Mouse (Mus musculus) testis, adult 2 months (tissue): Measurements from ENCODE around the gene Utp6.

Source experiments
- CTCF ChIP-seq: fragments of 200-500 bp; IDR thresholded peaks from 2 replicates; pipeline ENCODE4 v1.5.1; 2012; ENCODE audit warnings: low read depth, mild to moderate bottlenecking, inconsistent platforms, low read length, moderate library complexity; ENCODE audit not compliant: control insufficient read depth, insufficient read depth, insufficient replicate concordance
- POLR2A ChIP-seq: fragments of 200-500 bp; IDR thresholded peaks from 2 replicates; pipeline ENCODE4 v1.6.1; 2012; ENCODE audit warnings: low read depth, mild to moderate bottlenecking, inconsistent platforms, low read length, moderate library complexity; ENCODE audit not compliant: control insufficient read depth

GRCm38 (mm10) chr11:79987896-79988295 lies 25.7 kb upstream of the Utp6 start:
- TF ChIP-seq CTCF (no peak), POLR2A (no peak)
